Mouse (Mus musculus): Measurements from ENCODE around the gene Abhd16a. TPM values are rescaled to one million over a fixed set of nuclear protein-coding genes. Genes with fewer than 3 reads are reported as not detected.

The Abhd16a gene
- polyA plus RNA-seq, 1 experiment from 2014 or later = 92.1 TPM

- Histone ChIP-seq H3K9me3 (no peaks in the 10 kb centered on the region), H3K4me3 (replicated peaks) (no peak overlapping the region), H3K36me3 (peaks cover 42% of the 10 kb centered on the region), H3K4me1 (replicated peaks) (peaks cover 22% of the 10 kb centered on the region), H3K27me3 (replicated peaks) (no peaks in the 10 kb centered on the region), H3K4me2 (replicated peaks) (no peak overlapping the region), H3K9ac (no peak overlapping the region; the same call in 1 of the 2 replicates), H3K27ac (no peak overlapping the region)
- no peak for ATAC-seq
- WGBS = 83% methylated on average over 15 of the region's 15 CpGs
These were observed 5.7 kb downstream of the Abhd16a start for GRCm38 (mm10) chr17:35094475-35095365.

DNA sequence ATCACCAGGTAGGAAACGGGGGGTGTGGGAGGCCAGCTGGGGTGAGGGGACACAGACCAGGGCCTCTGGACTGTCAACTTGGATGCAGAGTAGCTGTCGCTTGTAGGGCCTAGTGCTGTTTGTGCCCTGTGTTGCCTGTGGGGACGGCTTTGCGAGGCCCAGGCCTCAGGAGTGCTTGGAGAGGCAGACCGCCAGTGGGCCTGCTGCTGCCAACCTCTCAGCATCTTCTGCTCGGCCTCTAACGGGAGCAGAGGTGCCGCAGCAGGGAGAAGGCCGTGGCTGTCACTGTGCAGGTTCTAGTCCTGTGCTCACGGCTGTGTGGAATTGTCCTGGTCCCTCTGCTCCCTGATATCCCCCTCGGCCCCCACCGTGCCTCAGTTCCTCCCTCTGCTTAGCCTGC lies 7.5 kb downstream of the Abhd16a start:
- no peak overlapping the region for H3K27ac ChIP-seq
- H3K36me3 ChIP-seq = peaks cover 50% of the 10 kb centered on the region
- no peak overlapping the region for H3K9ac ChIP-seq
- H3K27me3 ChIP-seq (replicated peaks) = no peaks in the 10 kb centered on the region
- ATAC-seq = no peak
- 85% methylated on average over 12 of the region's 12 CpGs for WGBS
- no peak overlapping the region for H3K4me3 ChIP-seq (replicated peaks)
- H3K4me1 ChIP-seq (replicated peaks) = peaks cover 17% of the 10 kb centered on the region
- no peak overlapping the region for H3K4me2 ChIP-seq (replicated peaks)
- no peaks in the 10 kb centered on the region for H3K9me3 ChIP-seq

GRCm38 (mm10) chr17:35097164-35097655 lies 8.1 kb downstream of the Abhd16a start:
- H3K9ac ChIP-seq = no peak overlapping the region

DNA sequence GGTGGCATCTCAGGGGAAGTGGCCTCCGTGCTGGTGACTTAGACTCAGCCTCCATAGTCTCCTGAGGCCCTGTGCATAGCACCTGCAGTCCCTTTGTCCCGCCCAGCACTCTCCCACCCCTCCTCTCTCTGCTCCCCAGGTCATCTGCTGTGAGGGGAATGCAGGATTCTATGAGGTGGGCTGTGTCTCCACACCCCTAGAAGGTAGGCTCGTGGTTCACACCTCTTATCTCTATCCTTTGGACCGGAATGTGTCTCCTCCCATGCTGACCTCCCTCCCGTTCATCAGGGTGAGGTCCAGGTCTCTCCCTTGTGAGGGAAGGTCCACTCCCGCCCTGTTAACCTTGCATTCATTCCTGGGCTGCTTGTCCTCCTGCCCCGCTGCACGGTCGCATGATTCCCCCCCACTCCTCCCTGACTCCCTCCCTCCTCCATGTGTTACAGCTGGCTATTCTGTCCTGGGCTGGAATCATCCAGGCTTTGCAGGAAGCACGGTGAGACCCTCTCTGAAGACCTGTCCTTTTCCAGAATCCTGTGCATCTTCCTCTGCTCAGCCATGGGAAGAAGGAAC lies 11.2 kb downstream of the Abhd16a start:
- peak overlapping the region; percentile 48; the same call in 1 of the 2 replicates for H3K27ac ChIP-seq
- no peaks in the 10 kb centered on the region for H3K9me3 ChIP-seq
- peaks cover 30% of the 10 kb centered on the region for H3K4me1 ChIP-seq (replicated peaks)
- H3K4me2 ChIP-seq (replicated peaks) = no peak overlapping the region
- 52% methylated on average over 10 of the region's 10 CpGs for WGBS
- peaks cover 51% of the 10 kb centered on the region for H3K36me3 ChIP-seq
- peak; percentile 60 for ATAC-seq
- H3K4me3 ChIP-seq (replicated peaks) = no peak overlapping the region
- H3K9ac ChIP-seq = no peak overlapping the region
- no peaks in the 10 kb centered on the region for H3K27me3 ChIP-seq (replicated peaks)

More at GRCm38 (mm10) chr17:35097164-35097655, 8.1 kb downstream of the Abhd16a start:
- 92% methylated on average over 12 of the region's 12 CpGs for WGBS
- Histone ChIP-seq H3K4me2 (replicated peaks) (no peak overlapping the region), H3K4me1 (replicated peaks) (peaks cover 23% of the 10 kb centered on the region), H3K4me3 (replicated peaks) (no peak overlapping the region), H3K27ac (no peak overlapping the region), H3K27me3 (replicated peaks) (no peaks in the 10 kb centered on the region), H3K9me3 (no peaks in the 10 kb centered on the region), H3K36me3 (peaks cover 55% of the 10 kb centered on the region)
- ATAC-seq = no peak

DNA sequence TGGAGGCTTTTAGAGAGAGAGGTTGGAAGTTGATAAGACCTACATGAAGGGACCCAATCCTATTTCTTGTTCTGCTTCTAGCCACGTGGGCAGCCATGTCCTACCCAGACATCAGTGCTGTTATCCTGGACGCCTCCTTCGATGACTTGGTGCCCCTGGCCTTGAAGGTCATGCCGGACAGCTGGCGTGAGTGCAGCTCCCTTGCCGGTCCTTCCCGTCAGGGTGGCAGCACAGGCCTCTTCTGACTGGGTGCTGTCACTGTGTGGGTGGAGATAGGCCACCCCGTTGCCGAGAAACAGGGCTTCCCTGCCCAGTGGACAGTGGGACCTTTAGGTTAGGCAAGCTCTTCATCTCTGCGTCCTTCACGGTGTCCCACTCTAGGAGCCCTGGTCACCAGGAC lies 12.1 kb downstream of the Abhd16a start:
- no peak for ATAC-seq
- Histone ChIP-seq H3K4me3 (replicated peaks) (no peak overlapping the region), H3K27me3 (replicated peaks) (no peaks in the 10 kb centered on the region), H3K9me3 (no peaks in the 10 kb centered on the region), H3K4me2 (replicated peaks) (no peak overlapping the region), H3K9ac (no peak overlapping the region), H3K36me3 (peaks cover 49% of the 10 kb centered on the region), H3K4me1 (replicated peaks) (peaks cover 34% of the 10 kb centered on the region), H3K27ac (no peak overlapping the region)
- 86% methylated on average over 11 of the region's 11 CpGs for WGBS

- ATAC-seq = no peak
- peaks cover 35% of the 10 kb centered on the region for H3K4me1 ChIP-seq (replicated peaks)
- H3K4me3 ChIP-seq (replicated peaks) = no peak overlapping the region
- H3K27me3 ChIP-seq (replicated peaks) = no peaks in the 10 kb centered on the region
- peaks cover 37% of the 10 kb centered on the region for H3K36me3 ChIP-seq
- H3K27ac ChIP-seq = peak overlapping the region; percentile 73; the same call in 1 of the 2 replicates
- 71% methylated on average over 8 of the region's 8 CpGs for WGBS
- no peak overlapping the region for H3K4me2 ChIP-seq (replicated peaks)
- H3K9ac ChIP-seq = 0 out of 2 replicates have a peak overlapping the region, but pooled peaks have one; percentile 1
- H3K9me3 ChIP-seq = no peaks in the 10 kb centered on the region
These were observed 13.2 kb downstream of the Abhd16a start for GRCm38 (mm10) chr17:35102299-35102698.

DNA sequence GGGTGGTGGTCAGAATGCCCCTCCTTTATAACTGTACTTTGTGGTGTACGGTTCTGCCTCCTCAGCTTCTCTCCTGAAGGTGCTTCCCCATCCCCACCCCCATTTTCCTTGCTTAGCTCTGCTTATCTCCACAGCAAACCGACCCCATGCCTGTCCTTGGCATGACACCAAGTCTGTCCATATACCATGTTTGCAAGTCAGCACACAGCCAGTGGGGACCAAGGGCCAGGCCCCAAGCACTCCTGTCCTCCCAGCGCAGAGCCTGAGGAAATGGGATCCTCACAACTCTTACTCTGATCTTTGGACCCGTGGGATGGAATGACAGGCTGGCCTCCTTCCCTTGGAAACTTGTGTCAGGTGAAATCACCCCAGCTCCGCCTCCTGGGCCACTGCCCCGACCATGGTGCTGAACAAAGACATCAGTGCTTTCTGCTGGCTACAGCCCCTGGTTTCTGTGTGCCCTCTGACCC lies 14.2 kb downstream of the Abhd16a start:
- H3K36me3 ChIP-seq = peaks cover 32% of the 10 kb centered on the region
- no peaks in the 10 kb centered on the region for H3K9me3 ChIP-seq
- 0 out of 2 replicates have a peak overlapping the region, but pooled peaks have one; percentile 9 for H3K4me2 ChIP-seq (replicated peaks)
- peak overlapping the region; percentile 73 for H3K27ac ChIP-seq
- H3K4me1 ChIP-seq (replicated peaks) = peaks cover 35% of the 10 kb centered on the region
- H3K4me3 ChIP-seq (replicated peaks) = no peak overlapping the region
- H3K27me3 ChIP-seq (replicated peaks) = no peaks in the 10 kb centered on the region
- WGBS = 46% methylated on average over 6 of the region's 6 CpGs
- peak overlapping the region; percentile 8; the same call in 1 of the 2 replicates for H3K9ac ChIP-seq
- ATAC-seq = peak; percentile 75

DNA sequence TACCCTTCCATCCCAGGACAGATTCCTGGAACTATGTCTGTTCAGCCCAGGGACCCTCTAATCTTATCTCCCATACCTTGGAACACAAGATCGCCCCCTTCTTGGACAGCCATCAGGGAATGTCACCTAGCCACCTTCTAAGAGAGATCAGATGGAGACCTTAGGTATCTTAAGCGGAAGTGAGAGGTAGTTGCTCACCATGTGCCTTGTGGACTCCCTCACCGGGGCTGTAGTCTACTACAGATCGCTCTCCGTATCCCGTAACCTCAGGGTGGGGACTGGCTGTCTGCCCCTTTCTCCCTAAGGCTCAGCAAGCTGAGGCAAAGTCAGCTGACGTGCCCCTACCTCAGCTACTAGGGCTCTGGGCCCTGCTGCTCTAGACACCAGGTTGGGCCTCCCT lies 15.0 kb downstream of the Abhd16a start:
- H3K27me3 ChIP-seq (replicated peaks) = no peaks in the 10 kb centered on the region
- WGBS = 88% methylated on average over 7 of the region's 7 CpGs
- H3K4me3 ChIP-seq (replicated peaks) = no peak overlapping the region
- H3K9ac ChIP-seq = no peak overlapping the region
- H3K4me2 ChIP-seq (replicated peaks) = no peak overlapping the region
- H3K4me1 ChIP-seq (replicated peaks) = peaks cover 34% of the 10 kb centered on the region
- ATAC-seq = no peak
- peak overlapping the region; percentile 64; the same call in 1 of the 2 replicates for H3K27ac ChIP-seq
- no peaks in the 10 kb centered on the region for H3K9me3 ChIP-seq
- peaks cover 26% of the 10 kb centered on the region for H3K36me3 ChIP-seq

- Histone ChIP-seq H3K4me2 (replicated peaks) (no peak overlapping the region), H3K27ac (no peak overlapping the region), H3K27me3 (replicated peaks) (no peaks in the 10 kb centered on the region), H3K9ac (no peak overlapping the region), H3K4me3 (replicated peaks) (no peak overlapping the region), H3K4me1 (replicated peaks) (peaks cover 29% of the 10 kb centered on the region), H3K36me3 (peaks cover 20% of the 10 kb centered on the region), H3K9me3 (no peaks in the 10 kb centered on the region)
- no peak for ATAC-seq
- 71% methylated on average over 6 of the region's 6 CpGs for WGBS
These were observed 15.7 kb downstream of the Abhd16a start for GRCm38 (mm10) chr17:35104754-35105153.

DNA sequence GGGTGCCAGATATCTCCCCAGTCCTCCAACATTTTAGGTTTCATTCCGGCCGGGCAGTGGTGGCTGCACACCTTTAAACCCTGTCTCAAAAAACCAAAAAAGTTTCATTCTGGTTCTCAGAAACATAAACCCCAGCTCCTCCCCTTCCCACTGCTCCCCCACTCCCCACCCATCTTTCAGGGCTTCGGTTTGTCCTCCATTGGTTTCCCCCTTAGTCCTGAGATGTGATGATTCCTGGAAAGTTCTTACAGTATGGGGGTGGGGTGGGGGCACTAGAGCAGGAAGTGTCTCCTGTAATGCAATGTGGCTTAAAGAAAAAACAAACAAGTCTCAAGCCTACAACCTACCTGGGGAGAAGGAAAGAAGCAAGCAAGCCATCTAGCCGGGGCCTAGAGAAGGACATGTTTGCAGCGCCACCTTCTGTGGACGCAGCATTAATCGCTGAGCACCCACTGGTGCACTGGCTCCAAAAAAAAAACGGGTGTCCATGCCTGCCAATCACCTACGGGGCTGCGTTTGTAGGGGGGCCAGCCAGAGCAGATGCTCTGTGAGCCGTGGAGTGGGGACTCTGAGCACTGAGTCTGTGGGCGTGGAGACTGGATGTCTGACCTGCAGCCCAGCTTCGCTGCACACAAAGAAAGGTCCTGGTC lies 16.8 kb downstream of the Abhd16a start:
- no peak overlapping the region for H3K9ac ChIP-seq
- H3K36me3 ChIP-seq = peaks cover 14% of the 10 kb centered on the region
- peaks cover 24% of the 10 kb centered on the region for H3K4me1 ChIP-seq (replicated peaks)
- no peak overlapping the region for H3K4me3 ChIP-seq (replicated peaks)
- no peaks in the 10 kb centered on the region for H3K9me3 ChIP-seq
- H3K27ac ChIP-seq = no peak overlapping the region
- ATAC-seq = no peak
- H3K27me3 ChIP-seq (replicated peaks) = no peaks in the 10 kb centered on the region
- WGBS = 29% methylated on average over 13 of the region's 13 CpGs
- H3K4me2 ChIP-seq (replicated peaks) = 0 out of 2 replicates have a peak overlapping the region, but pooled peaks have one; percentile 12

DNA sequence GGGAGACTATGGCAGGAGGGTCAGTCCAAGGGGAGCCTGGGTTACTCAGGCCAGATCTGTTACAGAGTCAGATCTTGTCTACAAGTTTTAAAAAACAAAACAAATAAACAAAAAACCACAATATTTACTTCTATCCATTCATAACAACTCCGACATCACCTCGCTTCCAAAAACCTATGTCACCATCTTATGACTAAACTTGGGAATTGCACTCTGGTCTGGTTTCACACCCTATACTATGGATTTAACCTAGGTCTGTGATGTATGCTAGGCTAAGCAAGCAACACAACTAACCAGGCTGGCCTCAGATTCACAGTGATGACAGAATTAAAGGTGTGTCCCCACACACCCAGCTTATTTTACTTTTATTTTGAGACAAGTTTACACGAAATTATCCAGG lies 17.5 kb downstream of the Abhd16a start:
- Histone ChIP-seq H3K4me1 (replicated peaks) (peaks cover 22% of the 10 kb centered on the region), H3K9ac (no peak overlapping the region), H3K36me3 (peaks cover 7% of the 10 kb centered on the region), H3K27me3 (replicated peaks) (no peaks in the 10 kb centered on the region), H3K4me3 (replicated peaks) (no peak overlapping the region), H3K27ac (no peak overlapping the region), H3K4me2 (replicated peaks) (no peak overlapping the region), H3K9me3 (no peaks in the 10 kb centered on the region)
- no peak for ATAC-seq
- 65% methylated on average over 3 of the region's 3 CpGs for WGBS

DNA sequence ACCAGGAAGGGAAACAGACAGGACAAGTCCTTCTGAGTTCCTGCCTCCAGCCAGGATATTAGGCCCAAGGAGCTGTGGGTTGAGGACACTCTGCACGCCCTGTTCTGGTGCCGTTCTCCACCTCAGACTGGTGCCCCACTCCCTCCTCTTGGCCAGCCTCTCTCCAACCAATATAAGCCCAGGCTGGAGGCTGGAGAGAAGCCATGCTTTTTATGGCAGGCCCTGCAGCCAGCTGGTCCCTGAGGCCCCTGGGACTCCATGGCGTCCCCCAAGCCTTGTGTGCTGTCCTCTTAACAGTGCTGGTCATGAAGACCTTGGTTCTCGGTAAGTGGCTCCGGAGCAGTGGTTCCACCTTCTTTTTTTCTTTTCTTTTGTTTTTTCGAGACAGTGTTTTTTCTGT lies 19.0 kb downstream of the Abhd16a start, which contains the start of gene Ly6g5c:
Gene Ly6g5c (plus strand): TSS at position 183 of the 400 bp plus-strand sequence.
- no peaks in the 10 kb centered on the region for H3K36me3 ChIP-seq
- H3K4me3 ChIP-seq (replicated peaks) = no peak within 1 kb of the TSS
- H3K9me3 ChIP-seq = no peaks in the 10 kb centered on the region
- no peak for ATAC-seq
- no peaks in the 10 kb centered on the region for H3K27me3 ChIP-seq (replicated peaks)
- H3K27ac ChIP-seq = no peak within 1 kb of the TSS
- WGBS = 82% methylated on average over 6 of the region's 6 CpGs
- H3K4me1 ChIP-seq (replicated peaks) = peaks cover 11% of the 10 kb centered on the region; the same call in 1 of the 2 replicates
- H3K9ac ChIP-seq = no peak within 1 kb of the TSS
- no peak within 1 kb of the TSS for H3K4me2 ChIP-seq (replicated peaks)

All from intestine, embryonic 15.5 days (tissue).